Mouse (Mus musculus) neural tube, embryonic 15.5 days (tissue): ENCODE data around the gene Psmc3ip. TPM values are rescaled to one million over a fixed set of nuclear protein-coding genes. Genes with fewer than 3 reads are reported as not detected.
A peak's percentile ranks its signal among the peaks of the same experiment; 100 is the strongest.

Source experiments
- ATAC-seq: fragments of 200-750 bp; cut with Nextera tagmentation; 2 replicates; pipeline ENCODE4 v1.8.0; 2017; ENCODE audit warnings: mild to moderate bottlenecking, moderate TSS enrichment, moderate library complexity; ENCODE audit not compliant: low FRiP score
- H3K27ac ChIP-seq: fragments of 300-500 bp; sonication (generic); replicated peaks from 2 replicates; pipeline ENCODE4 v1.5.1; 2015; ENCODE audit warnings: mild to moderate bottlenecking, inconsistent platforms
- H3K27me3 ChIP-seq: fragments of 300-500 bp; sonication (generic); replicated peaks from 2 replicates; pipeline ENCODE4 v1.6.1; 2015; ENCODE audit warnings: inconsistent platforms
- H3K36me3 ChIP-seq: fragments of 300-500 bp; sonication (generic); 2 replicates; pipeline ENCODE4 v1.6.1; 2015; ENCODE audit warnings: inconsistent platforms
- H3K4me1 ChIP-seq: fragments of 300-500 bp; sonication (generic); 2 replicates; pipeline ENCODE4 v1.6.1; 2015; ENCODE audit warnings: inconsistent platforms
- H3K4me2 ChIP-seq: fragments of 300-500 bp; sonication (generic); 2 replicates; pipeline ENCODE4 v1.6.1; 2015; ENCODE audit warnings: inconsistent platforms, mild to moderate bottlenecking, moderate library complexity
- H3K4me3 ChIP-seq: fragments of 300-500 bp; sonication (generic); replicated peaks from 2 replicates; pipeline ENCODE4 v1.5.1; 2015; ENCODE audit warnings: mild to moderate bottlenecking, inconsistent platforms
- H3K9ac ChIP-seq: fragments of 300-500 bp; sonication (generic); replicated peaks from 2 replicates; pipeline ENCODE4 v1.6.1; 2015; ENCODE audit warnings: mild to moderate bottlenecking, inconsistent platforms
- H3K9me3 ChIP-seq: fragments of 300-500 bp; sonication (generic); replicated peaks from 2 replicates; pipeline ENCODE4 v1.6.1; 2016; ENCODE audit warnings: inconsistent platforms
- WGBS: fragments of 180-500 bp; shearing (Covaris S2); methylation state at CpG from one replicate; pipeline ENCODE4 v1.1.7; 2015; ENCODE audit warnings: mixed read lengths; 5-methylcytosine and 5-hydroxymethylcytosine counted together
- polyA plus RNA-seq: library from polyadenylated mRNA; unstranded; fragments of >200 nt; fragmentation: Nextera tagmentation; extraction: Ambion mirVana; gene quantifications from 2 replicates; pipeline ENCODE4 v1.2.1, GENCODE M21; 2015

Gene Psmc3ip
- polyA plus RNA-seq = 17.7 and 22.4 TPM in 2 replicates

- Histone ChIP-seq H3K9me3 (no peaks in the 10 kb centered on the region), H3K27me3 (no peaks in the 10 kb centered on the region), H3K4me1 (peaks cover 23% of the 10 kb centered on the region), H3K36me3 (peaks cover 71% of the 10 kb centered on the region), H3K4me2 (peak within 1 kb of the TSS; percentile 90), H3K9ac (peak within 1 kb of the TSS; percentile 80), H3K4me3 (peak within 1 kb of the TSS; percentile 81), H3K27ac (peak within 1 kb of the TSS; percentile 95)
- under 1% methylated on average over 43 of the region's 43 CpGs for WGBS
- peak; percentile 95 for ATAC-seq
Observed at GRCm38 (mm10) chr11:101095314-101096024, at the start of gene Psmc3ip. Psmc3ip (minus strand) TSS chr11:101095436.

GRCm38 (mm10) chr11:101143338-101144225, 48.3 kb upstream of the Psmc3ip start:
- Histone ChIP-seq H3K4me2 (peak overlapping the region; percentile 58), H3K27ac (peak overlapping the region; percentile 54), H3K9ac (peak overlapping the region; percentile 43), H3K36me3 (no peaks in the 10 kb centered on the region), H3K4me3 (peak overlapping the region; percentile 32), H3K9me3 (no peaks in the 10 kb centered on the region), H3K4me1 (peaks cover 32% of the 10 kb centered on the region), H3K27me3 (no peaks in the 10 kb centered on the region)
- peak; percentile 57 for ATAC-seq
- 20% methylated on average over 19 of the region's 19 CpGs for WGBS

GRCm38 (mm10) chr11:101142215-101142967, 47.2 kb upstream of the Psmc3ip start:
- Histone ChIP-seq H3K9me3 (no peaks in the 10 kb centered on the region), H3K4me1 (peaks cover 33% of the 10 kb centered on the region), H3K4me3 (no peak overlapping the region), H3K27ac (no peak overlapping the region), H3K9ac (no peak overlapping the region), H3K4me2 (no peak overlapping the region), H3K27me3 (no peaks in the 10 kb centered on the region), H3K36me3 (no peaks in the 10 kb centered on the region)
- 90% methylated on average over 10 of the region's 10 CpGs for WGBS
- no peak for ATAC-seq

- no peaks in the 10 kb centered on the region for H3K27me3 ChIP-seq
- no peaks in the 10 kb centered on the region for H3K9me3 ChIP-seq
- H3K4me3 ChIP-seq = no peak overlapping the region
- H3K9ac ChIP-seq = no peak overlapping the region
- no peaks in the 10 kb centered on the region for H3K36me3 ChIP-seq
- no peak overlapping the region for H3K4me2 ChIP-seq
- 87% methylated on average over 8 of the region's 8 CpGs for WGBS
- no peak for ATAC-seq
- peaks cover 24% of the 10 kb centered on the region for H3K4me1 ChIP-seq
- H3K27ac ChIP-seq = no peak overlapping the region
Observed at GRCm38 (mm10) chr11:101141088-101141487, 45.9 kb upstream of the Psmc3ip start.

- Histone ChIP-seq H3K4me2 (peak overlapping the region; percentile 55), H3K27me3 (no peaks in the 10 kb centered on the region), H3K4me1 (peaks cover 21% of the 10 kb centered on the region), H3K9ac (peak overlapping the region; percentile 22; the same call in 1 of the 2 replicates), H3K36me3 (no peaks in the 10 kb centered on the region), H3K9me3 (no peaks in the 10 kb centered on the region), H3K27ac (peak overlapping the region; percentile 54), H3K4me3 (peak overlapping the region; percentile 27)
- 42% methylated on average over 27 of the region's 27 CpGs for WGBS
- no peak for ATAC-seq
Observed at GRCm38 (mm10) chr11:101140164-101140819, 45.1 kb upstream of the Psmc3ip start.

- Histone ChIP-seq H3K4me1 (peaks cover 16% of the 10 kb centered on the region), H3K9ac (no peak overlapping the region), H3K9me3 (no peaks in the 10 kb centered on the region), H3K27me3 (no peaks in the 10 kb centered on the region), H3K27ac (peak overlapping the region; percentile 47; the same call in 1 of the 2 replicates), H3K4me2 (peak overlapping the region; percentile 41), H3K36me3 (no peaks in the 10 kb centered on the region), H3K4me3 (no peak overlapping the region)
- WGBS = 20% methylated on average over 15 of the region's 15 CpGs
- ATAC-seq = peak; percentile 46; the same call in 1 of the 2 replicates
Observed at GRCm38 (mm10) chr11:101138536-101139181, 43.4 kb upstream of the Psmc3ip start.

- ATAC-seq = no peak
- 73% methylated on average over 7 of the region's 7 CpGs for WGBS
- Histone ChIP-seq H3K27ac (no peak overlapping the region), H3K27me3 (no peaks in the 10 kb centered on the region), H3K9me3 (no peaks in the 10 kb centered on the region), H3K4me1 (peaks cover 12% of the 10 kb centered on the region), H3K36me3 (no peaks in the 10 kb centered on the region), H3K9ac (no peak overlapping the region), H3K4me3 (no peak overlapping the region), H3K4me2 (no peak overlapping the region)
Observed at GRCm38 (mm10) chr11:101137000-101137399, 41.8 kb upstream of the Psmc3ip start.

GRCm38 (mm10) chr11:101134217-101134865, 39.1 kb upstream of the Psmc3ip start:
- Histone ChIP-seq H3K27me3 (no peaks in the 10 kb centered on the region), H3K9ac (no peak overlapping the region), H3K4me1 (peaks cover 6% of the 10 kb centered on the region), H3K4me2 (no peak overlapping the region), H3K36me3 (no peaks in the 10 kb centered on the region), H3K27ac (no peak overlapping the region), H3K9me3 (no peaks in the 10 kb centered on the region), H3K4me3 (no peak overlapping the region)
- no peak for ATAC-seq
- 82% methylated on average over 13 of the region's 13 CpGs for WGBS

- Histone ChIP-seq H3K4me2 (no peak overlapping the region), H3K27ac (no peak overlapping the region), H3K4me1 (no peaks in the 10 kb centered on the region), H3K27me3 (no peaks in the 10 kb centered on the region), H3K9me3 (no peaks in the 10 kb centered on the region), H3K36me3 (no peaks in the 10 kb centered on the region), H3K9ac (no peak overlapping the region), H3K4me3 (no peak overlapping the region)
- 81% methylated on average over 12 of the region's 12 CpGs for WGBS
- no peak for ATAC-seq
Observed at GRCm38 (mm10) chr11:101133037-101133436, 37.8 kb upstream of the Psmc3ip start.

GRCm38 (mm10) chr11:101131701-101132100, 36.5 kb upstream of the Psmc3ip start:
- Histone ChIP-seq H3K4me2 (no peak overlapping the region), H3K9me3 (no peaks in the 10 kb centered on the region), H3K27ac (no peak overlapping the region), H3K36me3 (peaks cover 3% of the 10 kb centered on the region), H3K4me1 (no peaks in the 10 kb centered on the region), H3K4me3 (no peak overlapping the region), H3K9ac (no peak overlapping the region), H3K27me3 (no peaks in the 10 kb centered on the region)
- 89% methylated on average over 6 of the region's 6 CpGs for WGBS
- ATAC-seq = no peak
